Mouse (Mus musculus) megakaryocyte, embryonic 14.5 days (primary cell): ENCODE measurements around the gene Tmem266.

Experiments
- FLI1 ChIP-seq: IDR thresholded peaks from 2 replicates; pipeline ENCODE4 v1.6.1; 2012; ENCODE audit warnings: low read length, inconsistent platforms, mixed read lengths
- GATA1 ChIP-seq: IDR thresholded peaks from 3 replicates; pipeline ENCODE4 v1.6.1; 2012; ENCODE audit warnings: mixed read lengths, low read length, inconsistent platforms, borderline replicate concordance

DNA sequence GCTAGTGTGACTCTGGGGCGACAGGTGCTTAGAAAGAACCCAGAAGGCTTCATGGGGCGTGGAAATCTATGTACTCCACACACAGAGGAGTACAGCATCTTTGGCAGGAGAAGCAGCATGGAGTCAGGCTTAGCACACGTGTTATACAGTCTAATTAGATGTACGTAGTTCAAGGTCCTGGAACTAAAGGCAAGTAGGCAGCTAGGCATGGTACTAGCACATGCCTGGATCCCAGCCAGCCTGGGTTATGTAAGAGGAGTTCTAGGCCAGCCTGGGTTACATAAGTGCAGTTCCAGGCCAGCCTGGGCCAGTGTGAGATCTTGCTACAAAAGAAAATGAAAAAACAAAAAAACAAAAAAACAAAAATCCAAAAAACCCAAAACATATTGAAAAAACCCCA is 49.2 kb upstream of the Tmem266 start:
- no peak for TF ChIP-seq FLI1
- TF ChIP-seq GATA1: no peak
